Mouse (Mus musculus) CH12.LX (cell line): ENCODE measurements around the gene Ofcc1.

Source experiments
- PAX5 ChIP-seq: IDR thresholded peaks from 2 replicates; pipeline ENCODE4 v1.6.1; 2012; ENCODE audit warnings: low read length, inconsistent platforms, mixed read lengths
- POLR2A ChIP-seq: IDR thresholded peaks from 2 replicates; pipeline ENCODE4 v1.6.1; 2011; ENCODE audit warnings: low read depth, mild to moderate bottlenecking, improper control_type of control experiment, low read length

DNA sequence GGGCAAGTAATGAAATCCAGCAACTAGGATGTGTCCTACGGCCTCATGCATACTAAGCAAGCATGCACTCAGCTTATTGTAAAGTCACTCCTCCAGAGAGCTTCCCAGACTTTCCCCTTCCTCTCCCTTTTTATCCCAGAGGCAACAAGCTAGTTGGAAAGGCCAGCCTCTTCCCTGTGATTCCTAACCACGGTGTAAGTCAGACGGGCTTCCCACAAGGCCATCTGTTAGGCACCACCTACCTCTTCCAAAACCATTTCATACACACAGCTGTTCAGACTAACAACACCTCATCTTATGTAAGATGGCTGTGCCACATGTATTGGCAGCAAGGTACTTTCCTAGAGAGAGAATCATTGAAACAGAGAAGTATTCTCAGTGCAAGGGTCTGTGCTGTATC lies 124.9 kb downstream of the Ofcc1 start:
- no peak for TF ChIP-seq PAX5
- TF ChIP-seq POLR2A: no peak
